Mouse (Mus musculus): ENCODE results near the gene Ager. TPM values are rescaled to one million over a fixed set of nuclear protein-coding genes. Genes with fewer than 3 reads are reported as not detected.

Gene Ager
- polyA plus RNA-seq, 1 experiment from 2014 or later = 2.5 TPM

DNA sequence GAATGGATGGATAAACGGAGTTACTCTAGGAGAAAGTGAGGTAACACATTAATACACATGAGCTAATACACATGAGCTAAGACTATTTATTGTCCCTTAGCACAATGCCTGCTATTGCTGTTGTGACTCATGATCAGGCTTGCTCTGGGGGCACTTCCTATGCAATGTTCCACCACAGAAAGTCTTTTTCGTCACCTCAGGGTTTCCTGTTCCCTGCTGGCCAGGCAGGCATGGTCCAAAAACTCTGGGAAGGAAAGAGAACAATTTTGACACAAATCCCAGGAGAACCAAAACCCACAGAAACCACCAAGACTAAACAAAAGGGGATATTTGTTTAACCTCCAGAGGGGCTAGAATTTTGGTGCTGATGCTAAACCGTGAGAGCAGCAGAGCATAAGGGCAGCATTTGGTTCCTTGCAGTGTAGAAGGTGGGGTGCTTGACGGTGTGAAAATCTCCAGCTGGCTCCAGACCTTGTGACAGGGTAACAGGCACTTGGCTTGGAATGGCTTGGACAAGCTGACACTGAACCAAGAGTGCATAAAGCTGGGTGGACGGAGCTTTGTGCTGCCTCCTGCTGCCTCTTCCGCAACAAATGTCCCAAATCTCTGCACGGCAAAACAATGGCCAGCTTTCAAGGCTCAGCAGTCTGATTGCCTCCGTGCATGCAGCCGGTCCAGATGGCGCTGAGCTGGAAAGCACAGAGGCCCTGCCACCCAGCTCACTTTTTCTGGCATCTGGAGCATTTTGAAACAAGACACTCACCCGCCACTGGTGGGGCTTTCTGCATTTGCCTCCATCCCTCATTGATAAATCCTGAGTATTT lies 43.3 kb downstream of the Ager start:
- 16% methylated on average over 11 of the region's 11 CpGs for WGBS
- peak overlapping the region; percentile 70 for H3K27ac ChIP-seq
- peaks cover 27% of the 10 kb centered on the region for H3K4me1 ChIP-seq
- H3K27me3 ChIP-seq = no peaks in the 10 kb centered on the region
- peaks cover 3% of the 10 kb centered on the region; the same call in 1 of the 2 replicates for H3K36me3 ChIP-seq
- no peak overlapping the region for H3K4me3 ChIP-seq
- no peak for ATAC-seq (ENCODE audit: insufficient number of reproducible peaks, low FRiP score, low TSS enrichment, low read depth)
- no peak overlapping the region for H3K9ac ChIP-seq
- no peak overlapping the region for H3K4me2 ChIP-seq
- no peaks in the 10 kb centered on the region for H3K9me3 ChIP-seq

DNA sequence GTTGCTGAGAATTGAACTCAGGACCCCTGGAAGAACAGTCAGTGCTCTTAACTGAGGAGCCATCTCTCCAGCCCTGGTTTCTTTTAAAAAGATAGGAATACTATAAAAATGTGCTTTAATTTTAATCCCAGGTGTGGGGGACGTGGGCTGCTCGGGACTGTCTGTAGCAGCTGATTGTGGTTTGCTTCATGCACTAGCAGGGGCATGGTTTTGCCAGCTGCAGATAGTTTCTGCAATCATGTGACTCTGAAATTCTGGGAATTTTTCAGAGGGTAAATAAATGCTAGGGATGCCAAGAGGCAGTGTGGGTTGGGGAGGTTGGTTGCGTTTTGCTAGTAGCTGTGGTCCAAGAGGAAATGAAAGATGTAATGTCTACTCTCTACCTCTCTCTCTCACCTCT lies 44.3 kb downstream of the Ager start:
- peaks cover 3% of the 10 kb centered on the region; the same call in 1 of the 2 replicates for H3K36me3 ChIP-seq
- no peak overlapping the region for H3K4me3 ChIP-seq
- H3K27ac ChIP-seq = no peak overlapping the region
- no peak for ATAC-seq (ENCODE audit: insufficient number of reproducible peaks, low FRiP score, low TSS enrichment, low read depth)
- H3K27me3 ChIP-seq = no peaks in the 10 kb centered on the region
- no peak overlapping the region for H3K4me2 ChIP-seq
- no peaks in the 10 kb centered on the region for H3K9me3 ChIP-seq
- no peak overlapping the region for H3K9ac ChIP-seq
- peaks cover 34% of the 10 kb centered on the region for H3K4me1 ChIP-seq
- WGBS = 58% methylated on average over 3 of the region's 3 CpGs

DNA sequence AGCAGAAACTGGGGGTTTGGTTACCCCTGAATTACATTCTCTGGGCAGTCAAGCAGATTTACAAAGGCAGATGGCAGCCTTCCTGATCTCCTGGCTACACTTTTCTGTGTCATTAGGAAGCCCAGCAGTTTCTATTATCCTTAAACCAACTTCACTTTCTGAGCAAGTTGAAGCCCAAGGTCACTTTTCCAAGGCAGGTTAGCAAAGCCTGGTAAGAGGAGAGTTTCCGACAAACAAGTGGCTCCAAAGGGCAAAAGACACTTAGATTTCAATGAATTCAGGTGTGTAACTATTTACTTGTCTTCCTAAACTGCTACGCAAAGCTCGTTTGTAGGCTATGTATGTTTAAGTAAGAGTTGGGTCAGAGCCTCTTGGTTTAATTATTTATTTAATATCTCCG lies 45.7 kb downstream of the Ager start:
- WGBS = 89% methylated on average over 4 of the region's 4 CpGs

DNA sequence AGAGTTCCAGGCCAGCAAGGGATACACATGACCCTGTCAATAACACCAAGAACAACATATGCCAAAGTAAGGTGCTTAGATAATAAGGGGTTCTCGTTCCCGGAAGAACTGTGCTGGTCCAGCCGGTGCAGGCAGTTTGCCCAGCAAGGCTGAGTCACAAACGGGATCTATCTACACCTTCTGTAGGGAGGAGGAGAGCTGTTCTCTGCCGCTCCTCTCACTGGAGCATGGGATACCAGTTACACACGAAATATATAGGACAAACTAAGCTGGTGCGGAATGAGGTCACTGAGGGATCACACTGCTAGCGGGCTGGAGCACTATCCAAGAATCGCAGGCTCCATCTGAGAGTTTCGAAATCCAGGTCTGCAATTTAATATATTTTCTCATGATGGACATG lies 46.3 kb downstream of the Ager start:
- H3K27ac ChIP-seq = 0 out of 2 replicates have a peak overlapping the region, but pooled peaks have one; percentile 50

More for the DNA sequence above, 45.7 kb downstream of the Ager start:
- H3K4me1 ChIP-seq = peaks cover 44% of the 10 kb centered on the region
- peaks cover 3% of the 10 kb centered on the region; the same call in 1 of the 2 replicates for H3K36me3 ChIP-seq
- no peaks in the 10 kb centered on the region for H3K9me3 ChIP-seq
- no peak overlapping the region for H3K4me2 ChIP-seq
- no peak overlapping the region for H3K9ac ChIP-seq
- H3K27me3 ChIP-seq = no peaks in the 10 kb centered on the region
- H3K27ac ChIP-seq = no peak overlapping the region
- no peak for ATAC-seq (ENCODE audit: insufficient number of reproducible peaks, low FRiP score, low TSS enrichment, low read depth)
- H3K4me3 ChIP-seq = no peak overlapping the region

DNA sequence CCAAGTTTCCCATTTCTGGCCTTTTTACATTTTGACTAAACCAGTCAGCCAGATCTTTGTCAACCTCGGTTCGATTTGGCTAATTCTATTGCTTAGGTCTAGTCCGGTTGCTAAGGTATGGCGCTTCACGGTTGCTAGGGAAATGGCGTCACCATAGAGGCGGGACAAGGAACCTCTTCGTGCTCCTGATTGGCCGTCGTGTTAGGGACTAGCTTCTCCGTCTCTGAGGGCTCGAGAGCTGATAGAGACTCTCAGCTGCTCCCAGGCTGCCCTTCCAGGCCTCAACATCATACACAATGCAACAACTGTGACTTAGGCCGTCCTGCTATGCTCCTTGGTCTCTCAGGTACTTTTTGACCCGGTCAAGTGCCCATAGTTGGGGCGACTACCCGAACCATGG lies 46.9 kb downstream of the Ager start, which contains the start of gene Fkbpl:
Gene Fkbpl, plus strand, starts transcription at position 157 of the 400 bp plus-strand sequence.
- peak within 1 kb of the TSS; percentile 72 for H3K4me2 ChIP-seq
- peaks cover 46% of the 10 kb centered on the region for H3K4me1 ChIP-seq
- no peaks in the 10 kb centered on the region for H3K9me3 ChIP-seq
- ATAC-seq (ENCODE audit: insufficient number of reproducible peaks, low FRiP score, low TSS enrichment, low read depth) = peak; percentile 79
- H3K36me3 ChIP-seq = peaks cover 10% of the 10 kb centered on the region
- peak within 1 kb of the TSS; percentile 66 for H3K4me3 ChIP-seq
- H3K27ac ChIP-seq = peak within 1 kb of the TSS; percentile 78
- WGBS = under 1% methylated on average over 16 of the region's 16 CpGs
- no peaks in the 10 kb centered on the region for H3K27me3 ChIP-seq
- peak within 1 kb of the TSS; percentile 58 for H3K9ac ChIP-seq

More for the DNA sequence above, 46.3 kb downstream of the Ager start:
- Histone ChIP-seq H3K4me2 (no peak overlapping the region), H3K9ac (no peak overlapping the region), H3K4me1 (peaks cover 46% of the 10 kb centered on the region), H3K36me3 (peaks cover 3% of the 10 kb centered on the region), H3K4me3 (peak overlapping the region; percentile 66; the same call in 1 of the 2 replicates), H3K9me3 (no peaks in the 10 kb centered on the region), H3K27me3 (no peaks in the 10 kb centered on the region)
- 74% methylated on average over 10 of the region's 10 CpGs for WGBS
- ATAC-seq (ENCODE audit: insufficient number of reproducible peaks, low FRiP score, low TSS enrichment, low read depth) = no peak

DNA sequence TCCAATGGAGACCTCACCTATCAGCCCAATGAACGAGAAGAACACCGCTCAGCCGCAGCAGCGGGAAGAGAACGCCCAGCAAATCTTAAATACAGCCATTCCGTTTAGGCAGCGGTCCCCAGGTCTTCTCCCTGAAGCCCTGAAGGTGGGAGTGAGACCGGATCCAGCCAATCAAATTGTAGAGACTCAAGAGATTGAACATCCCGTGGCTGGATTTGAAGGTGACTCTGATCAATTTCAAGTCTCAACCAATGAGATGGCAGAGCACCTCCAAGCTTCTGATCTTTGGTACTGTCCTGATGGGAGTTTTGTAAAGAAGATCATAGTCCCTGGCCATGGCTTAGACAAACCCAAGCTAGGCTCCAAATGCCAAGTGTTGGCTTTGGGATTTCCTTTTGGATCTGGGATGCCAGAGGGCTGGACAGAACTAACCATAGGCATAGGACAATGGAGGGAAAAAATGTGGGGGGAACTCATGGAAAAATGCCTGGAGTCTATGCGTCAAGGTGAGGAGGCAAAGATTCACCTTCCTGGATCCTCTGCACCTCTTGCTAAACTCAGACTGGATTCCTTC lies 47.7 kb downstream of the Ager start:
- H3K4me1 ChIP-seq = peaks cover 46% of the 10 kb centered on the region
- ATAC-seq (ENCODE audit: insufficient number of reproducible peaks, low FRiP score, low TSS enrichment, low read depth) = no peak
- peak overlapping the region; percentile 58 for H3K9ac ChIP-seq
- H3K36me3 ChIP-seq = peaks cover 17% of the 10 kb centered on the region
- H3K4me2 ChIP-seq = peak overlapping the region; percentile 72
- WGBS = 44% methylated on average over 10 of the region's 10 CpGs
- peak overlapping the region; percentile 66 for H3K4me3 ChIP-seq
- no peaks in the 10 kb centered on the region for H3K27me3 ChIP-seq
- H3K27ac ChIP-seq = peak overlapping the region; percentile 78; the same call in 1 of the 2 replicates
- no peaks in the 10 kb centered on the region for H3K9me3 ChIP-seq

DNA sequence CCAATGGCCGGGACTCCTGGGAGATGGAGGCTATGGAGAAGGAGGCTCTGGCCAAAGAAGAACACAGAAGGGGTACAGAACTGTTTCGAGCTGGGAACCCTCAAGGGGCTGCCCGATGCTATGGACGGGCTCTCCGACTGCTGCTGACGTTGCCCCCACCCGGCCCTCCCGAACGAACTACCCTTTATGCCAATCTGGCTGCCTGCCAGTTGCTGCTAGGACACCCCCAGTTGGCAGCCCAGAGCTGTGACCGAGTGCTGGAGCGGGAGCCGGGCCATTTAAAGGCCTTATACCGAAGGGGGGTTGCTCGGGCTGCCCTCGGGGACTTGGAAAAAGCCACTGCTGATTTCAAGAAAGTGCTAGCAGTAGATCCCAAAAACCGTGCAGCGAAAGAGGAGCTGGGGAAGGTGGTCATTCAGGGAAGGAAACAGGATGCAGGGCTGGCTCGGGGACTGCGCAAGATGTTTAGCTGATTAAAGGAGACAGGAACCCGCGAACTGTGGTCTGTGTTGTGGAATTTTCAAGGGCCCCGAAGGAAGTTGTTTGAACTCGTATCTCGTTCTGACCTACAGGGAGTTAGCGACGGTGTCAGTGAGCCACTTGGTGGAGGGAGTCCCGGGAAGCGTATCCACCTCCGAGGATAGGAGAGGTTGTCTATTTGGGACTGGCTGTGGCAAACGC lies 48.3 kb downstream of the Ager start:
- Histone ChIP-seq H3K27ac (no peak overlapping the region), H3K9me3 (no peaks in the 10 kb centered on the region)

DNA sequence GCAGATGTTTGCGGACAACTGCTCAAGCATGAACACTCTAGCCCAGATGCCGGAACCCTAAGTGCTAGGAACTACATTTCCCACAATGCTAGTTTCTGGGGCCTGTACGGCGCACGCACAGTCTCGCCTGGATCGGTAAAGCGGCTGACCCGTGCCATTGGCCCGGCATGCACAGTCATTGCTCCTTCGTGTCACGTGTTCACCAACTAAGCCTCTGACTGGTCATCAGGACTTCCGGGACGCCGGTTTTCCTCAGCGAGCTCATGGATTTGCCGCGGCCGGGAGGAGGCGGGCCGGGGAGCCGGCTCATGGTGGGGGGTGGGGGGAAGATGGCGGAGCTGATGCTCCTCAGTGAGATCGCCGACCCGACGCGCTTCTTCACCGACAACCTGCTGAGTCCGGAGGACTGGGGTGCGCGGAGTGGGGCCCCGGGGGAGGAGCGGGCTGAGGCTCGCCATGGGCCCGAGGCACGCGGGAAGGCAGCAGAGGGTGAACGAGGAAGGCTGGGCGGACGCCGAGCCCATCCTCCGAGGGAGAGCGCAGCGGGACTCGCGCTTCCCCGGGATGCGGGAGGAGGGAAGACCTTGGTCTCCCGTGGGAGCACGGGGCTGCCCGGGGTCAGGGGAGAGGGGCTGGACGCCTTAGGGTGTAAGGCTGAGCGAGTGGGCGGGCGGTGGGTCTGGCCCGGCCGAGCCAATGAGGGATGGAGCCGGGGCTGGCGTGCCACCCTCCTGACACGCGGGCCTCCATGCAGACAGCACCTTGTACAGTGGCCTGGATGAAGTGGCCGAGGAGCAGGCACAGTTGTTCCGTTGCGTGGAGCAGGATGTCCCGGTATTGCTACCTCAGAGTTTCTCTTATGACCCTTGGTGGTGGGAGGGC lies 49.5 kb downstream of the Ager start, which contains the start of gene Atf6b:
Gene Atf6b, plus strand, starts transcription at position 241 of the 882 bp plus-strand sequence.
- Histone ChIP-seq H3K4me1 (peaks cover 33% of the 10 kb centered on the region), H3K27ac (peak within 1 kb of the TSS; percentile 69), H3K27me3 (no peaks in the 10 kb centered on the region), H3K9ac (peak within 1 kb of the TSS; percentile 94), H3K4me2 (peak within 1 kb of the TSS; percentile 80), H3K9me3 (no peaks in the 10 kb centered on the region), H3K36me3 (peaks cover 35% of the 10 kb centered on the region), H3K4me3 (peak within 1 kb of the TSS; percentile 100)
- WGBS = under 1% methylated on average over 62 of the region's 66 CpGs
- ATAC-seq (ENCODE audit: insufficient number of reproducible peaks, low FRiP score, low TSS enrichment, low read depth) = peak; percentile 94

More for the DNA sequence above, 48.3 kb downstream of the Ager start:
- WGBS = 86% methylated on average over 30 of the region's 30 CpGs
- no peak for ATAC-seq (ENCODE audit: insufficient number of reproducible peaks, low FRiP score, low TSS enrichment, low read depth)
- peaks cover 39% of the 10 kb centered on the region for H3K4me1 ChIP-seq
- H3K4me2 ChIP-seq = 0 out of 2 replicates have a peak overlapping the region, but pooled peaks have one; percentile 38
- no peak overlapping the region for H3K9ac ChIP-seq
- H3K36me3 ChIP-seq = peaks cover 23% of the 10 kb centered on the region
- H3K27me3 ChIP-seq = no peaks in the 10 kb centered on the region
- H3K4me3 ChIP-seq = peak overlapping the region; percentile 100; the same call in 1 of the 2 replicates

DNA sequence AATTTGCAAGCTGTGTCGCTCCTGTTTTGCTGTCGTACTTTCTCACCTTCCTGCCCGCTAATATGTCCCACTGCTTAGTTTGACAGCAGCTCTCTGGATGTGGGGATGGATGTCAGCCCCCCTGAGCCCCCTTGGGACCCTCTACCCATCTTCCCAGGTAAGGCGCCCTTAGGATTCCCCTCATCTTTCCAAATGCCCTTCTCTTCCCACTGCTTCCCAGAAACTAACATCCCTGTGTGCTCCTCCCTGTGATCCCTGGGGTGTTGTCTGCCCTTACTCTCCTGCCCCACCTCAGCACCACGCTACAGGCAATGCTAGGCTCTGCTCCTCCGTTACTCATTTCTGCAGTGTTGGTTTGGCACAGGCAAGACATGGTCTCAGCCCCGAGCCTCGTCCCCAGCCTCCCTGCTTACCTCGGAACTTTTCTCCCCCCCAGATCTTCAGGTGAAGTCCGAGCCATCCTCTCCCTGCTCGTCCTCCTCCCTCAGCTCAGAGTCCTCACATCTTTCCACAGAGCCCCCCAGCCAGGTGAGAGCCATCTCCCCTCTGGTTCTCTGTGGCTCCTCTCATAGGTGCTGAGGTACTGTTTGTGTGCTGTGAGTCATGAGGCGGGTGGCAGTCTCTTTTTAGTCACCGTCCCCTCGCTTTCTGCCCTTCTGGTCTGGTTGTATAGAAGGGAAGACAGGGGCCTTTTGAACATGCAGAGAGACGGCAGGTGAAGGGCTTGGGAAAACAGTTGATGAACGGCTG lies 50.7 kb downstream of the Ager start:
- H3K9ac ChIP-seq = no peak overlapping the region; the same call in 1 of the 2 replicates
- H3K27ac ChIP-seq = no peak overlapping the region
- ATAC-seq (ENCODE audit: insufficient number of reproducible peaks, low FRiP score, low TSS enrichment, low read depth) = no peak
- H3K4me3 ChIP-seq = peak overlapping the region; percentile 100
- no peaks in the 10 kb centered on the region for H3K27me3 ChIP-seq
- 81% methylated on average over 16 of the region's 16 CpGs for WGBS
- H3K4me2 ChIP-seq = peak overlapping the region; percentile 80; the same call in 1 of the 2 replicates
- H3K4me1 ChIP-seq = peaks cover 33% of the 10 kb centered on the region
- H3K36me3 ChIP-seq = peaks cover 47% of the 10 kb centered on the region
- H3K9me3 ChIP-seq = no peaks in the 10 kb centered on the region

DNA sequence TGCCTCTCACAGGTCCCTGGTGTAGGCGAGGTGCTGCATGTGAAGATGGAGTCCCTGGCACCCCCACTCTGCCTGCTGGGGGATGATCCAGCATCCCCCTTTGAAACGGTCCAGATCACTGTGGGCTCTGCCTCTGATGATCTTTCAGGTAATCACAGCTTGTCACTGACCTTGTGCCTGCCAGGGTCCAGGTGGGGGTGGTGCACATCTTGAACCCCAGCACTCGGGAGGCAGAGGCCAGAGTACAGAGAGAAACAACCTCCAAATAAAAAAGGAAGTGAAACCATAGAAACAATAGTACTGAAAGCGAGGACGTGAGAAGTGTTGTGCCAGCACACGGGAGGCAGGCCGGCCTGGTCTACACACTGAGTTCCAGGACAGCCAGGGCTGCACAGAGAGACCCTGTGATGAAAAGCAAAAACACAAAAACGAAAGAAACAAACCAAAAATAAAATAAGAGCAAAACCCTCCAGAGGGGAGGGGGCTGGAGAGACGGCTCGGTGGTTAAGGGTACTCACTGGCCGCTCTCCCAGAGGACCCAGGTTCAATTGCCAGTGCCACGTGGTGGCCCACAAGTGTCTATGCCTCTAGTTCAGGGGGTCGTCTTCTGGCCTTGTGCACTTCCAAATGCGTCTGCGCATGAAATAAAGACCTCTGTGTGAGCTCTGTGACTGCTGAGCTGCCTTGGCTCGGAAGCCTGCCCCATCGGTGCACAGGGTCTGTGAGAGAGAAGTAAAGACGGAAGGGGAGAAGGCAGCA lies 51.6 kb downstream of the Ager start:
- H3K27me3 ChIP-seq = no peaks in the 10 kb centered on the region
- no peaks in the 10 kb centered on the region for H3K9me3 ChIP-seq
- ATAC-seq (ENCODE audit: insufficient number of reproducible peaks, low FRiP score, low TSS enrichment, low read depth) = no peak
- no peak overlapping the region for H3K27ac ChIP-seq
- H3K36me3 ChIP-seq = peaks cover 55% of the 10 kb centered on the region
- no peak overlapping the region for H3K4me2 ChIP-seq
- H3K4me1 ChIP-seq = peaks cover 35% of the 10 kb centered on the region
- no peak overlapping the region for H3K9ac ChIP-seq
- H3K4me3 ChIP-seq = no peak overlapping the region
- 88% methylated on average over 18 of the region's 18 CpGs for WGBS

All from limb, embryonic 15.5 days (tissue).